In genomic region chr8:35235815-35236509, GRCm38 (mm10) we compare ENCODE assay signal across 13 mouse cellular contexts.
A peak's percentile ranks its signal among the peaks of the same experiment; 100 is the strongest.
DNase-seq lines count a peak whose midpoint lies in the region; ATAC-seq and TF ChIP-seq lines count a peak whose summit lies in the region.
"Had no signal": no experiment of that assay in that cellular context is flagged by ENCODE, and none has a peak within 500 bp of the region (broad histone marks: within the 10 kb centered on the region; RNA-seq: fewer than 3 reads in every experiment).

No protein-coding gene starts in this region.

- peak overlapping the region; percentile 44; the same call in 1 of the 2 replicates for H3K27ac ChIP-seq in limb, embryonic 13.5 days
- H3K27ac ChIP-seq in limb, embryonic 10.5 days = no peak overlapping the region
- H3K27ac ChIP-seq in embryonic facial prominence, embryonic 13.5 days = peak overlapping the region; percentile 78
- H3K27ac ChIP-seq in midbrain, postnatal 0 days (ENCODE audit: low read depth, low read length) = no peak overlapping the region

- H3K4me2 ChIP-seq in limb, embryonic 13.5 days (replicated peaks) = no peak overlapping the region
- H3K4me2 ChIP-seq in embryonic facial prominence, embryonic 13.5 days = peak overlapping the region; percentile 21
- no peak overlapping the region for H3K4me2 ChIP-seq in midbrain, postnatal 0 days (ENCODE audit: low read depth, low read length, poor library complexity, severe bottlenecking)
- H3K4me2 ChIP-seq: hindbrain, embryonic 13.5 days had no signal

- H3K4me3 ChIP-seq in limb, embryonic 13.5 days = no peak overlapping the region
- H3K4me3 ChIP-seq in limb, embryonic 10.5 days = no peak overlapping the region
- no peak overlapping the region for H3K4me3 ChIP-seq in embryonic facial prominence, embryonic 13.5 days
- no peak overlapping the region for H3K4me3 ChIP-seq in midbrain, postnatal 0 days (ENCODE audit: low read depth, low read length)
- H3K4me3 ChIP-seq: hindbrain, embryonic 13.5 days had no signal

- peak; percentile 64 for ATAC-seq in limb, embryonic 13.5 days (ENCODE audit: low FRiP score, low read depth)
- ATAC-seq in embryonic facial prominence, embryonic 13.5 days (ENCODE audit: insufficient number of reproducible peaks, insufficient read depth, low FRiP score, low TSS enrichment, low read depth) = 0 out of 2 replicates have a peak, but pooled peaks have one; percentile 66
- ATAC-seq in midbrain, postnatal 0 days (ENCODE audit: low FRiP score) = no peak

- no peaks in the 10 kb centered on the region for H3K9me3 ChIP-seq in limb, embryonic 13.5 days
- no peaks in the 10 kb centered on the region for H3K9me3 ChIP-seq in limb, embryonic 10.5 days (replicated peaks)
- no peaks in the 10 kb centered on the region for H3K9me3 ChIP-seq in embryonic facial prominence, embryonic 13.5 days
- H3K9me3 ChIP-seq in midbrain, postnatal 0 days (ENCODE audit: low read length) = no peaks in the 10 kb centered on the region
- H3K9me3 ChIP-seq: heart, embryonic 13.5 days; hindbrain, embryonic 13.5 days had no signal

- no peak for TF ChIP-seq CTCF in midbrain, postnatal 0 days (IDR thresholded peaks at IDR 0.05)

- 52% methylated on average over 8 of the region's 8 CpGs for WGBS in limb, embryonic 13.5 days
- WGBS in limb, embryonic 10.5 days = 83% methylated on average over 8 of the region's 8 CpGs
- WGBS in embryonic facial prominence, embryonic 13.5 days = 22% methylated on average over 8 of the region's 8 CpGs
- 64% methylated on average over 8 of the region's 8 CpGs for WGBS in midbrain, postnatal 0 days

- H3K9ac ChIP-seq in limb, embryonic 13.5 days = no peak overlapping the region
- no peak overlapping the region for H3K9ac ChIP-seq in embryonic facial prominence, embryonic 13.5 days
- H3K9ac ChIP-seq in midbrain, postnatal 0 days (replicated peaks; ENCODE audit: low read length, poor library complexity, severe bottlenecking) = no peak overlapping the region
- H3K9ac ChIP-seq: heart, embryonic 13.5 days; hindbrain, embryonic 13.5 days had no signal

- DNase-seq in limb, embryonic 10.5 days (ENCODE audit: low spot score) = no peak
- peak; percentile 17 for DNase-seq in Muller cell, postnatal 12 days (ENCODE audit: inconsistent ontology term)
- peak; percentile 28 for DNase-seq in midbrain, postnatal 0 days (ENCODE audit: low spot score)
- DNase-seq in heart, postnatal 4 days = no peak
- no peak for DNase-seq in T-cell, adult 2 months (ENCODE audit: low spot score)
- DNase-seq: adrenal gland, postnatal 25 days; cerebellum, adult 11 months; gastrocnemius, postnatal 14 days; lung, postnatal 10 days had no signal

- no peaks in the 10 kb centered on the region for H3K36me3 ChIP-seq in limb, embryonic 13.5 days
- H3K36me3 ChIP-seq in limb, embryonic 10.5 days = no peaks in the 10 kb centered on the region
- no peaks in the 10 kb centered on the region for H3K36me3 ChIP-seq in embryonic facial prominence, embryonic 13.5 days
- no peaks in the 10 kb centered on the region for H3K36me3 ChIP-seq in midbrain, postnatal 0 days (ENCODE audit: insufficient read depth, low read length)
- H3K36me3 ChIP-seq: heart, embryonic 13.5 days; hindbrain, embryonic 13.5 days had no signal

- no peaks in the 10 kb centered on the region for H3K27me3 ChIP-seq in limb, embryonic 13.5 days
- H3K27me3 ChIP-seq in limb, embryonic 10.5 days (ENCODE audit: low read depth, poor library complexity, severe bottlenecking) = no peaks in the 10 kb centered on the region
- no peaks in the 10 kb centered on the region for H3K27me3 ChIP-seq in embryonic facial prominence, embryonic 13.5 days
- H3K27me3 ChIP-seq in midbrain, postnatal 0 days (ENCODE audit: insufficient read depth, low read length) = no peaks in the 10 kb centered on the region
- H3K27me3 ChIP-seq: heart, embryonic 13.5 days; hindbrain, embryonic 13.5 days had no signal

- peaks cover 9% of the 10 kb centered on the region for H3K4me1 ChIP-seq in limb, embryonic 13.5 days
- no peaks in the 10 kb centered on the region for H3K4me1 ChIP-seq in limb, embryonic 10.5 days
- H3K4me1 ChIP-seq in embryonic facial prominence, embryonic 13.5 days = peaks cover 53% of the 10 kb centered on the region
- H3K4me1 ChIP-seq in midbrain, postnatal 0 days (ENCODE audit: insufficient read depth, low read length) = no peaks in the 10 kb centered on the region

Comparison
In these comparisons a context has a peak if more than half of its experiments do, and no peak if none do; other contexts are left out.
1. H3K27ac ChIP-seq: peak in limb, embryonic 13.5 days (single experiment) and embryonic facial prominence, embryonic 13.5 days (single experiment); none in limb, embryonic 10.5 days (single experiment) and midbrain, postnatal 0 days (single experiment).
2. DNase-seq: peak in Muller cell, postnatal 12 days (single experiment) and midbrain, postnatal 0 days (single experiment); none in limb, embryonic 10.5 days (single experiment), heart, postnatal 4 days (single experiment) and T-cell, adult 2 months (single experiment).